Mouse (Mus musculus) cerebellum, adult 18-20 months (tissue): ENCODE results near the gene Tpst1.

ENCODE experiments used
- DNase-seq, 2 experiments: peaks; one replicate each; pipeline ENCODE4 v3.0.0; 2021

Tpst1 gene

DNA sequence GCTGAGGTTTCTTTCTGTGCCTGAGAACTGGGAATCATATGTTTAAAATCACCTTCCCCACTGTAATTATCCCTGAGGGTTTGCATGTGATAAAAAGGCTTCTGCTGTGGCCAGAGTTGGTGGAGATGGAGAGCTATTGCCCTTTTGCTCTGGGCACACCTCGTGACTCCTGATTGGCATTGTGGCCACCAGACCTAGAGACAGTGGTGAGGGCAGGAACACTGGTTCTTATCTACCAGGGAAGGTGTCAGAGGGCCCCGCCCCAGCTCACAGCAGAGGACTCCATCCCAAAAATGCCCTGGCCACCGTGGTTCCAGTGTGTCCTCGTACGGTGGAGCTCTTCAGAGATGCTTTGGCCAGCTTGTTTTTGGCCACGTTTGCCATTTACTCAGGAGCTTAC, 20.2 kb upstream of the Tpst1 start:
- DNase-seq: no peak

DNA sequence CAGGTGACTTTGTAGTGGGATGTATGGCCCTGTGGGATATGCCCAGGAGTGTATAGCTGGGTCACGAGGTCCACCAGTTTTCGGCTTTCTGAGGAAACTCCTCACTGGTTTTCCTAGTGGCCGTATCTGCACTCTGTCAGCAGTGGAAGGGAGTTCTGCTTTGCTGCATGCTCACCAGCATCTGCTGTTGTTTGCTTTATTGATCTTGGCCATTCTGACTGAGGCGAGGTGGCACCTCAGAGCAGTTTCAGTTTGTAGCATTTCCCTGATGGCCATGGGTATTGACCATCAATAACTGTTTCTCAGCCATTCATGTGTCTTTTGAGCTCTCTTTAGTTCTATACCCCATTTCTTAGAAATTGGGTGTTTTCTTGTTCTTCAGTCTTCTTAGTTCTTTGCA, 17.4 kb upstream of the Tpst1 start:
- no peak for DNase-seq

DNA sequence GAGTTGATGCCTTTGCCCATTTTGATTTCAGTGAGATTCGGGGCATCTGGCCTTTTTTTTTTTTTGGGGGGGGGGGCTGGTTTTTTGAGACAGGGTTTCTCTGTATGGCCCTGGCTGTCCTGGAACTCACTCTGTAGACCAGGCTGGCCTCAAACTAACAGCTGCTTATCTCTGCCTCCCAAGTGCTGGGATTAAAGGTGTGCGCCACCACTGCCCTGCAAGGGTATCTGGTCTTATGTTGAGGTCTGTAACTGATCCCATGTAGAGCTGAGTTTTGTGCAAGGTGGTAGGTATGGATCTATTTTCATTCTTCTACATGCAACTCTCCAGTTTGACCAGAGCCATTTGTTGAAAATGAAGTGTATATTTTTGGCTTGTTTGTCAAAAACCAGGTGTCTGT, 16.8 kb upstream of the Tpst1 start:
- DNase-seq: no peak

DNA sequence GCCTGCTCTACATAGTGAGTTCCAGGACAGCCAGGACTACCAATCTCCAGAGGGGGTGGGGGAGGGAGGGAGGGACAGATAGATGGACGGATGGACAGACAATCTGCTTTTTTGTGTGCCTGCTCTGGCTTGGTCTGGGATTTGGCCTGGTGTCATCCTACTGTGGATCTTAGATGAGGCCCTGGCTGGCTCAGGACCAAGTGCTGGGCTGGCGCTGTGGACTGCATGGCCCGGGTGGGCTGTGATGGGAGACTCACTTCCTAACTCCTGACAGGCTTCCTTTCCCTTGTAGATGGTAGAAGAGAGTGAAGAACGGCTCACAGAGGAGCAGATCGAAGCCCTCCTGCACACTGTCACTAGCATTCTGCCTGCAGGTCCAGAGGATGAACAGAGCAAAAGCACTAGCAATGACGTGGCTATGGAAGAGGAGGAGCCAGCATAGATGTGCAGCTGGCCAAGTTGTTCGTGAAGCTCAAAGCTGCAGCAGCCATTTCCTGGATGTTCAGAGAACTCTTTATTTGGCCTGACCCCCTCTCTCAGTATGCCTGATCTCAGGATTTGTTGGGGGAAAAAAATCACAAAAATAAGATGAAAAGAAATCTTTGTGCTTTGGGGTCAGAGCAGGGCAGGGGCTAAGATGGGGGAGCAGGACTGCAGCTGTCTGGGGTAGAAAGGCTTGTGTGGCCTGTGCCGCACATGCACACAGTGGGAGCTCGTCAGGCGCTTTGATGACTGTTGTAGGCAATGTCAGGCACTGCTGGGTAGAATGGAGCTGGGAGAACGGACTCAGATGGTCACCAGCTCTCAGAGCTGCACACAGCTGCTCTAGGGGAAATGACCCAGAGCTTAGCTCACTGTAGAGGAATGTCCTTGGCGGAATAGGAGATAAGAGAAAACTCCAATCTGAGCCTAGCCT, 13.5 kb upstream of the Tpst1 start:
- DNase-seq: no peak

DNA sequence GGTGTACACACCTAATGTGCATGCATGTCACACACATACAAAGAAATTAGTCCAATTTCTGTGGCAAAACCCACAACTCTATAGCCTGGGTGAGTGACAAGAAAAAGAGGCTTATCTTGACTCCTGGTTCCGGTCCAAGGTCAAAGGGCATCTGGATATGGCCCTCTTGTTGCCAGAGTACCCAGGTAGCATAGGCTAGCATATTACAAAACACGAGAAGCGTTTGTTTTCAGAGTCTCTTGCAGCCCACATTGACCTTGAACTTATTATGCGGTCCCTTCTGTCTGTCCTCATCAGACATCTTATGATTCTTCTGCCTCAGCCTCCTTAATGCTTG, 12.8 kb upstream of the Tpst1 start:
- no peak for DNase-seq

DNA sequence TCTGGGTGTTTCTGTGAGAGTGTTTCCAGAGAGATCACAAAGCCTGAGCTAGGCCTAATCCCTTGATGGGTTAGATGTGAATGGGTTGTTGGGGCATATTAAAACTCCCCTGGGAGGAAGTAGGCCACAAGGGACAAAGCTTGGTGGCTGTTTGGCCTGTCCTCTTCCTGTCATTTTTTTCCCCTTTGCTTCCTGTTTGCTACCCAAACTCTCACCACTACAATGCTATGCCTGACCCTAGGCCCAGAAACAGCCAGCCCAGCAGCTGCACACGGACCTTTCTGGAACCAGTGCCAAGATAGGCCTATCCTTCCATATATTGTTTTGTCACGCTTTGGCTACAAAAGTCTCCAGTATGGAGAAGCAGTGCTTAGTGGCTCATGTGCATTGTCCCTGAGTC, 11.0 kb upstream of the Tpst1 start:
- DNase-seq: no peak

DNA sequence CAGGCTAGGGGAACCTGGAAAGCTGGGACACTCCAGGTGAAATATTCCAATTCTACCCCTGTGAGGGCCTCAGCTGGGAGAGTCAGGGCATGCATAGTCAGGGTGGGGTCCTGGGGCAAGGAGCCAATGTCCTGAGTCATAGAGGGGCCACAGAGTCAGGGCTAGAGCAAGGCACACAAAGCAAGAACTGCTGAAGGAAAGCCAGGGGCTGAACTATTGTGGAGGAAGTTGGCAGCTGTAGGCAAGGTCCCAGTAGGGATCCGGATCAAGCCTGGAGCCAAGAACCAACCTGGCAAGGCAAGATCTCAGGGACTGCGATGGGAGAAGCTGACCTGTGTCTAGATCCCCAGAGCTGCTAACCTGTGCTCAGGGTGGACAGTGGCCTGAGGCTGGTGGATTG, 9.4 kb upstream of the Tpst1 start:
- peak; percentile 69 to 74 for DNase-seq

DNA sequence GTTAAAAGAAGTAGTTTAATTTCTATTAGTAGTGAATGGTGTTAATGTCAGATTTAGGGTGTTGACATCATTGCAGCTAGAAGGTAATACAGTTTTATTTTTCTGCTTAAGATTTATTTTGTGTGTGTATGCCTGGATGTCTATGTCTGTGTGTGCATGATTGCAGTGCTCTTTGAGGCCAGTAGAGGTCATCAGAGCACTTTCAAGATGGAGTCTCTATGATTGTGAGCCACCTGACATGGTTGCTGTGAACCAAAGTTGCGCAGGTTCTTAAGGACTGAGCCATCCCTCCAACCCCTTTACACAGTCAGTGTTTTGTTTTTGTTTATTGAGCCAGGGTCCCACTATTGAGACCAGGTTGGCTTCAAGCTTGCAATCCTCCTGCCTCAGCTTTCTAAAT, 7.5 kb upstream of the Tpst1 start:
- no peak for DNase-seq

DNA sequence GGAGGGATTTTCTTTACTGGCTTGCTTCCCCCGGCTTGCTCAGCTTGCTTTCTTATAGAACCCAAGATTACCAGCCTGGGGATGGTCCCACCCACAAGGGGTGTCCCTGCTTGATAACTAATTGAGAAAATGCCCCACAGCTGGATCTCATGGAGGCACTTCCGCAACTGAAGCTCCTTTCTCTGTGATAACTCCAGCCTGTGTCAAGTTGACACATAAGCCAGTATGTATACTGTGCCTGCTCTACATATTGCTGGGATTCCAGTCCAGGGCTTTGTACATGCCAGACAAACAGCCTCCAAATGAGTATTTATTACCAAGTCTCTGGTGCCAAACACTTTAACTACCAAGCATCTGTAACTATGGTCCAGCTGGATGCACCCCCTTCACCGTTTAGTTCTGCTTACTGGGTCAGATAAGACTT, 5.3 kb upstream of the Tpst1 start:
- no peak for DNase-seq

DNA sequence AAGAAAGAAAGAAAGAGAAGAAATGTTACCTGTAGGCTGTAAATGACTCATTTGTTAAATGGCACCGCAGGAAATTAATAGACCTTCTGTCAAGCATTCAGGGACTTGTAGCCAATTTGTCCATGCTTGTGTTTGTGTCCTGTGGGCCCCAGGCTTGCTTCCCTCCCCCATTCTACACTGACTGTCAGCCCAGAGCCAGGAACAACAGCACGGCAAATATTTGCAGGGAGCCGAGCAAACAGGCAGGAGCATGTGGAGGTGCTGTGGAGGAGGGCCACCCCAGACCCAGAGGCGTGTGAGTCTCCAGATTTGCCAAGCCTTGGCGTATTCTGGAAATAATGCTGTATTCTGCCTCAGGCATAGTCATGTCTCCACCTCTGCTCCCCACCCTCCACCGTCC, 1.4 kb downstream of the Tpst1 start:
- DNase-seq: peak in 1 of 2 experiments; percentile 41

DNA sequence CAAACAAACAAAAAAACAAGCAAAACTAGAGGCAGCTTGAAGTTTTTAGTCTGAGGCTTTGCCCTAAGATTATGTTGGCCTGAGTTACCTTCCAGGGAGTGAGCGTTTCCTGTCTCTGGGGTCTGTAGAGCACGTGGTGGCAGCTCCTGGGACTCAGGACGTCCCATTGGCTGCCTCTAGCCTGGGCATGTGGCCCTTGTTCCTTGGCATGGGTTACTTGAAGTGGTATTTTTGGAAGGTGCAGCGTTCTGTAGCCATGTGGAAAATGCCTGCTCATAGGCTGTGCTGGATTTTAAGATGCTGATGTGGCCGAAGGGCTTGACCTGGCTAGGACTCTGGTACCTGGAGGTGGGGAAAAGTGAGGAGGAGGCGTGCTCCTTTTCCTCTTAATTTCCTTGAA, 3.3 kb downstream of the Tpst1 start:
- DNase-seq: no peak

DNA sequence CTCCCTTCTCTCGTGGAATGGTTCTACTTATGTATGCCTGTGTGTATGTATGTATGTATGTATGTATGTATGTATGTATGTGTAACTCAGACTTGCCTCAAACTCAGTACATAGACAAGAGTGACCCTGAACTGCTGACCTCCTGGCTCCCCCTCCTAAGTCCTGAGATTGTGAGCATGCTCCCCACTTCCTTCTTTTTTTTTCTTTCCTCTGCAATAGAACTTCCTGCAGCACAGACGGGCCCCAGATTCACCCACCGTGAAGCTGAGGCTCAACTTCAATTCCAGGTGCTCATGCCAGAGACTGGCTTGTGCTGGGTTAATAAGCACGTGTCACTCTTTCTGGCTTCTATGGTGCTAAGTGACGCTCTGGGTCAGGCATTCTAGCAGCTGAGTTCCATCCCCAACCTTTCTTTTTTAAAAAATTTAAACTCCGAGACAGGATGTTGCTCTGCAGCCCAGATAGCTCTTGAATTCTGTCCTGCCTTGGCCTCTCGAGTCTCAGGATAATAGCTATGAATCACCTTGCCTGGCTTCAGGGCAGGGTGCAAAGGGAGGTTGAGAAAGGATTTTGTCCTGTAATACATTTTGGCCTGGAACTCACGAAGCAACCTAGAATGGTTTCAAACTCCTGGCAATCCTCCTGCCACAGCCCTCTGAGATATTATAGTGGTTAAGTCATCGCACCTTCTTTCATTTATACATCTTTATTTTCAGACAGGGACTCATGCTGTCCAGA, 5.1 kb downstream of the Tpst1 start:
- no peak for DNase-seq

DNA sequence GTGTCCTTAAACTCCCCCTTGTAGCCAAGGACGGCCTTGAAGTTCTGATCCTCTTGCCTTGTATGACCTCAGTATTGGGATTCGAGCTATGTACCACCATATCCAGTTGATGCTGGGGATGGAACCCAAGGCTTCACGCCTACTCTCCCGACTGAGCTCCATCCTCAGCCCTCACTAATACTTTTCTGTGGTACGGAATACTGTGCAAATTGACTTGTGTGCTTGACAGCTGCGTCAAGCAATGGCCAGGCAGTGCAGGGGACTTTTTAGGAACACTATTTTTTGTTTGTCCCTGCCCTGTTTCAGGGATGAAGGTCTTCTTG, 5.7 kb downstream of the Tpst1 start:
- DNase-seq: no peak

DNA sequence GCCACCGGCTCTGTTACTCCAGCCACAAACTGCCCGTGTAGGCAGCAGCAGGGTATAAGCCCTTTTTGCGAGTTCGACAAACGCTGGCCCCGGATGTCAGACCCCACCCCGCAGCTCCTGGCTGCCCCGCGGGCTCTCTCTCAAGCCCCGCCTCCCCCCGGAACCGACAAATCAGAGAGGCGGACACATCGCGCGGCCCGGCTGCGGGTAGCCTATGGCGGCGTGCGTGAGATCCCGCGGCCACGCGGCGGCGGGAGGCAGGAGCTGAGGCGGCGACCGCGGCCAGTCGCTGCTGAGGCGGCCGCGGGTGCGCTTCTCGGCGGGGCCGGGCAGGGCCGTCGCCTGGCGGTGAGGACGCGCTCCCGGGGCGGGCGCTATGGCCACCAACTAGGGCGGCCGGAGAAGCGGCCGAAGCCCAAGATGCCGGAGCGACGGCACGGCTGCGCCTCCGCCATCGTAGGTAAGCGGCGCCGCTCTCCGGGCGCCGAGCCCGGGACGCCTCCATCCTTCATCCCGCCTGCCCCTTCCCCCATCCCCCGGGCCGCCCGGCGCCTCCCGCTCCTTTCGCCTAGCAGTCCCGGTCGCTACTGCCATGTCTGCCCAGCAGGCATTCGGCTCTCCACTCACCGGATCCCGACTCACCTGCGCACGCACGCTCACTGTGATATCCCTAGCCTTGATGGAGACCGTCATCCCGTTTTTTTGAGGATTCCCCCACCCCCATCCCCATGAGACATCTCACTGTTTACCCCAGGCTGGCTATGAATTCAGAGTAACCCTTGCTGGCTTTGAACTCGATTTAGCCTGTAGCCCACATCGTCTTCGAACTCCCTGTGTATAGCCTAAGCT, 6.3 kb downstream of the Tpst1 start:
- peak; percentile 92 to 99 for DNase-seq

DNA sequence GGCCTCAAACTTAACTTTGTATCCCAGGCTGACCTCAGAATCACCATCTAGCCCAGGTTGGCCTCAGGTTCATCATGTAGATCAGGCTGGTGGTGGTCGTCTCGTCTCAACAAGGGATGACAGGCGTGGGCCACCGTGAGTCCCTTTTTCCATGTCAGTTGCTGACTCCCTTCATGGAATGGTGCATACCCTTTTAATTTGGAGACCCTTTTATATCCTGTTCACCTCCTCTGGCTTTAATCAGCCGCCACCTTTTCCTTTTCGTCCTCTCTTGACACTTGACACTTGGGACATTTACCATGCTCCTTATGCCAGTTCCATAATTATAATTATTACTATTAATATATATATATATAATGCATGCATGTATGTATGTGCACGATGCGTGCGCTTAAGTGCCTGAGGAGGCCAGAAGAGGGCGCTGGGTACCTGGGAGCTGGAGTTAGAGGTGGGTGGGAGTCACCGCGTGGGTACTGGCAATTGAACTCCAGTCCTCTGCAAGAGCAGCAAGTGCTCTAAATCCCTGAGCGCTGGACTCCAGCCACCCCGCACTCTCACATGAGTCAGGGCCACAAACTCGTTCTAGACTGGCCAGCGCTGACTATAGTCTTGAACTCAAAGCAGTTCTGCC, 7.0 kb downstream of the Tpst1 start:
- no peak for DNase-seq

DNA sequence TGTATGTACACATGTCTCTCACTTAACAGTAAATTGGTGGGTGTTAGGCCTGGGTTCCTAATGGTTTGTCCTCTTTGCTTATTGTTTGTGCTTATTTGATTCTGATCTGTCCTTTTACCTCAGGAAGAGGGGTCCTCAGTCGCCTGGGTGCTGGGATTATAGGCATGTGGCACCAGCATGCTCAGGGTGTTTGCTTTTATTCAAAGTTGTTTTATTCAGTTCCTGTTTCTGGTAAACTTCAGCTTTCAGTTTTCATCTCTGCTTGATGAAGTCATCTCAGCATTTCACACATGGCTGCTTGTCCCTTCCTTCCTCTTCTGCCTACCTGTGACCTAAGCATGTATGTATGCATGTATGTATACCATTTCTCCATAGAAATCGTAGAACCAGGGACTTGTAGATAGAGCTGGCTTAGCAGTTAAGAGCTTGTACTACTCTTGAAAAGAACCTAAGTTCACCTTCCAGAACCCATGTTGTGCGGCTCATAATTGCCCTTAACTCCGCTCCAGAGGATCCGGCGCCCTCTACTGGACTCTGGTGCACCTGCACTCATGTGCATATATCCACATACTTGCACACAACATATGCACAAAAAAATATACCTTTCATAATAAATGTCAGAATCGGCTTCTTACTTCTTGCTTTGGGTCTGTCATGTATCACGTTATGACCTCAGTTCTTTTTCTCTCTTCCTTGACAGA, 8.2 kb downstream of the Tpst1 start:
- DNase-seq: no peak

DNA sequence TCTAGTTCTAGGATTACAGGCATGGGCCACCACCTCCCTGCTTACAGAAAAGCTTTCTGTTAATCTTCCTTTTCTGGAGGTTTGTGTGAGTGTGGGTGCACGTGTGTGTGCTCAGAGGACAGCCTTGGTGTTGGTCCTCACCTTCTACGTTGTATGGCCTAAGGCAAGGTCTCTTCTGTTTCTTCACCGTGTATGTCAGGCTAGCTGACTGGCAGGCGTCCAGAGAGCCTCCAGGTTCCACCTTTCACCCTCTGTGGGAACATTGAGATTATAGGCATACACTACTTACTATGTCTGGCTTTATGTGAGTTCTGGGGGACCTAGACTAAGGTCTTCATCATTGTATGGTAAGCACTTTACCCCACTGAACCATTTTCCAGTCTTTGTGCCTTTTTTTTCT, 9.3 kb downstream of the Tpst1 start:
- DNase-seq: peak; percentile 35 to 41

DNA sequence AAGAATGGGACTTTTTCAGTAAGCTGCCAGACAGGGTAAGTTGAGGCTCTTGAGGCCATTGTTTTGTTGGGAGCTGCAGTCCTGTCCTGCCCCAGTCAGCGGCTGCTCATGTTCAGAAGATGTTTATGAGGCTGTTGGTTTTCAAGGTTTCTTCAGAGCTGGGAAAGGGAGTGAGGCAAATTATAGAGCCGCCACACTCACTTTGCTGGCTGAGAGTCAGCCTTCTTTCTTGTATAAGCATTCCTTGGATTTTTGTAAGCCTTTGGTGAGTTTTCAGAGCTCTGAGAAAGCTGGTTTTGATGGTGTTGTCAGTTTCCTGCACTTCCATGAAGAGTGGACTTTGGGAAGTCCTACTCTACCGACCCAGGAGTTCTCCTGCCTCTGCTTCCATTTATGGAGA, 11.1 kb downstream of the Tpst1 start:
- DNase-seq: no peak

DNA sequence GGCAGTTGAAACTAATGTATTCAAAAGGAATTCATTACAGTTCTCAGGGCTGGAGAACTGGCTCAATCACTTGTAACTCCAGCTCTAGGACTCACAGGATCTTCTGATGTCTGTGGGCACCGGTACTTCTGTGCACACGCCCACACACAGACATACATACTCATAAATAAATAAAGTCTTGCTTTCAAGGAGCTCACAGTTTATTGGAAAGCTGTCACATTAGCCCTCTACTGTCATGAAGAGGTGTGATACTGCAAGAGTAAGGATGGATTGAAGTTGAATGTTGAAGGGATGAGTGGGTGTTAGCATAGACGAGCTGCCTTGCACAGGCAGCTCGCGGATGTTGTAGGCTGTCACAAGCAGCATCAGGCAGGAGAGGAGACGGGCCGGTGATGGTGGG, 14.9 kb downstream of the Tpst1 start:
- no peak for DNase-seq

DNA sequence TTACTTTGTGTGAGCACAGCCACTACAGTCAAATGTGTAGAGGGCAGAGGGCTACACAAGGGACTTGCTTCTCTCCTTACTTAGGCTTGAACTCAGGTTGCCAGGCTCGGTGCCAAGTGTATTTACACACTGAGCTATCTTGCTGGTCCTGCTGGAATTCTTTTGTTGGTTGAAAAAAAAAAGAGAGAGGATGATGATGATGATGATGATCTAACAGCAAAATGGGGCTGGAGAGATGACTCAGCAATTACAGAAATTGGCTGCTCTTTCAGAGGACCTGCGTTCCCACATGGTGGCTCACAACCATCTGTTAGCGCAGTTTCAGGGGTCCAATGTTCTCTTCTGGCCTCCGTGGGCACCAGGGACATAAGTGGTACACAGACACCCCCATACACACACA, 15.5 kb downstream of the Tpst1 start:
- DNase-seq: no peak

DNA sequence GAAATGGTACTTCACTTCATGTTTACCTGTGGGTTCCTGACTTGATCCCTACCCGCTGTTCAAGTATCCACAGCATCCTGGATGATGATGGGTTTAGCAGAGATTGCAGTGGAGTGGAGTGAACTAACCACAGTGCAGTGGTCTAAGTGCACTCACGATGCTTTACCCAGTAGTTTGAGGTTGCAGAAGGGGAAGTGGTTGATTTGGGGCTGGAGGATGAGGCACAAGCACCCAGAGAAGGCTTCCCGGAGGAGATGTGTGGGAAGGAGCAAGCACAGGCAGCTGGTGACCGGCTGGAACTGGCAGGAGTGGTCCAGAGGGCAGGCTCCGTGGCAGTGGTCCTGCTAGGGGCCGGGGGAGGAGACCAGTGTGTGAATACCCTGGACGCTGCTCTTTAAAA, 16.1 kb downstream of the Tpst1 start:
- DNase-seq: no peak

DNA sequence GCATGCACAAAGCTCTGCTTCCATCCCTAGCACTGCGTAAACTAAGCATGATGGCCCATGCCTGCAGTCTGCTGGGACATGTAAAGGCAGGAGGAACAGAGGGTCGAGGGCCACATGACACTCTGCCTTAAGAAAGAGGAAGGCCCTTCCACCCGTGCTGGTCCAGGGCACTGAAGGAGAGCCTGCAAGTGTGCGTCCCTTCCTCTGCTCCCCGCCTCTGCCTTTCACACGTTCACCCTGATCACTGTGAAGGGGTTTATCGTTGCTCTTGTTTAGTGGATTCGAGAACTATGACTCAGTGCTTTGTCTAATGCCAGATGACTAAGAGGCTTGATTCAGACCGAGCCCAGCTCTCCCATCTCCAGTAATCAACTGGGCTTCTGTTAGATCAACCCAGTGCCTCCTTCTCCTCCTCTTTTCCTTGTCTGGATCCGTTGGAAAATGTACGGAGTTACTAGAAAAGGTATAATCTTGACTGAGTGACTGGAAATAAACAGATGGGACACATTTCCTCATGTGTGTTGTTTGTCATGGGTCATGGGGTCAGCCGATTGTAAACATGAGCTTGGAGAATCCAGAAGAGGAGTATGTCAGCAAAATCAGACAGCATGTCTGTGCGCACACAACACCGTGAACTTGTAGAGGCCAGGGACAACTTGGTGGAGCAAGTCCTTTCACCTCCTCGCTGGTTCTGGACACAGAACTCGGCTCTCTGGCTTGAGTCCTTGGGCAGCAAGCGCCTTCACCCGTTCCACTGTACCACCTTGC, 16.7 kb downstream of the Tpst1 start:
- no peak for DNase-seq
